20 mouse cellular contexts compared by ENCODE assay signal in genomic region chr9:56024772-56025171, GRCm38 (mm10). TPM values are rescaled to one million over a fixed set of nuclear protein-coding genes. Genes with fewer than 3 reads are reported as not detected.
A peak's percentile ranks its signal among the peaks of the same experiment; 100 is the strongest.
DNase-seq lines count a peak whose midpoint lies in the region; ATAC-seq and TF ChIP-seq lines count a peak whose summit lies in the region.
"Had no signal": no experiment of that assay in that cellular context is flagged by ENCODE, and none has a peak within 500 bp of the region (broad histone marks: within the 10 kb centered on the region; RNA-seq: fewer than 3 reads in every experiment).

No protein-coding gene starts in this region.

- no peak for TF ChIP-seq EP300 in heart, adult 2 months (IDR thresholded peaks at IDR 0.05; ENCODE audit: insufficient read depth, low read depth, low read length)

- no peak overlapping the region for H3K9ac ChIP-seq in heart, adult 2 months (ENCODE audit: low read depth, low read length)
- H3K9ac ChIP-seq in heart, embryonic 12.5 days, result no peak overlapping the region
- no peak overlapping the region for H3K9ac ChIP-seq in lung, embryonic 14.5 days
- H3K9ac ChIP-seq: hindbrain, embryonic 15.5 days; midbrain, embryonic 12.5 days had no signal

- H3K27ac ChIP-seq in heart, adult 2 months, result no peak overlapping the region
- H3K27ac ChIP-seq in heart, embryonic 12.5 days (ENCODE audit: poor library complexity, severe bottlenecking), result no peak overlapping the region
- no peak overlapping the region for H3K27ac ChIP-seq in lung, embryonic 14.5 days (ENCODE audit: low read depth)
- H3K27ac ChIP-seq: forebrain, embryonic 10.5 days; hindbrain, embryonic 15.5 days; limb, embryonic 10.5 days; midbrain, embryonic 12.5 days had no signal

- H3K4me3 ChIP-seq in heart, adult 2 months, result no peak overlapping the region
- H3K4me3 ChIP-seq in heart, embryonic 12.5 days, result no peak overlapping the region
- no peak overlapping the region for H3K4me3 ChIP-seq in lung, embryonic 14.5 days (ENCODE audit: low read depth, low read length)
- no peak overlapping the region for H3K4me3 ChIP-seq in E14TG2a.4 (replicated peaks; ENCODE audit: low read length)
- H3K4me3 ChIP-seq: forebrain, embryonic 10.5 days; hindbrain, embryonic 15.5 days; limb, embryonic 10.5 days; midbrain, embryonic 12.5 days had no signal

- TF ChIP-seq POLR2A in heart, adult 2 months (IDR thresholded peaks at IDR 0.05; ENCODE audit: insufficient read depth, low read depth, low read length), result no peak

- H3K79me2 ChIP-seq in heart, adult 2 months (replicated peaks; ENCODE audit: control insufficient read depth, insufficient read depth, low read length), result no peaks in the 10 kb centered on the region

- no peaks in the 10 kb centered on the region for H3K36me3 ChIP-seq in heart, adult 2 months (ENCODE audit: control insufficient read depth, insufficient read depth, low read length)
- no peaks in the 10 kb centered on the region for H3K36me3 ChIP-seq in heart, embryonic 12.5 days
- H3K36me3 ChIP-seq in lung, embryonic 14.5 days (ENCODE audit: insufficient read depth), result no peaks in the 10 kb centered on the region
- H3K36me3 ChIP-seq in E14TG2a.4 (ENCODE audit: insufficient read depth, low read length), result no peaks in the 10 kb centered on the region
- H3K36me3 ChIP-seq: forebrain, embryonic 10.5 days; hindbrain, embryonic 15.5 days; limb, embryonic 10.5 days; midbrain, embryonic 12.5 days had no signal

- TF ChIP-seq CTCF in heart, adult 2 months (IDR thresholded peaks at IDR 0.05), result peak; percentile 62
- TF ChIP-seq CTCF in lung, embryonic 14.5 days (IDR thresholded peaks at IDR 0.05; ENCODE audit: low read depth), result peak; percentile 24; the same call in 1 of the 2 replicates
- TF ChIP-seq CTCF in E14TG2a.4 (conservative IDR thresholded peaks at IDR 0.05; ENCODE audit: low read length), result peak; percentile 57

- WGBS in heart, adult 2 months, result 49% methylated on average over 2 of the region's 2 CpGs
- 41% methylated on average over 2 of the region's 2 CpGs for WGBS in heart, embryonic 12.5 days
- 51% methylated on average over 2 of the region's 2 CpGs for WGBS in lung, embryonic 14.5 days

- no peaks in the 10 kb centered on the region for H3K4me1 ChIP-seq in heart, adult 2 months (ENCODE audit: control insufficient read depth, insufficient read depth, low read length)
- no peaks in the 10 kb centered on the region for H3K4me1 ChIP-seq in heart, embryonic 12.5 days (replicated peaks)
- no peaks in the 10 kb centered on the region for H3K4me1 ChIP-seq in lung, embryonic 14.5 days (ENCODE audit: insufficient read depth)
- peaks cover 7% of the 10 kb centered on the region for H3K4me1 ChIP-seq in E14TG2a.4 (replicated peaks; ENCODE audit: low read depth, low read length)
- H3K4me1 ChIP-seq: forebrain, embryonic 10.5 days; hindbrain, embryonic 15.5 days; limb, embryonic 10.5 days; midbrain, embryonic 12.5 days had no signal

- DNase-seq in heart, adult 2 months, result no peak
- DNase-seq in lung, embryonic 14.5 days, result peak; percentile 20
- no peak for DNase-seq in lung, adult 18-20 months
- peak; percentile 41 for DNase-seq in adipocyte (ENCODE audit: low spot score)
- DNase-seq in layer of hippocampus, adult 9-11 months, result no peak
- no peak for DNase-seq in neural tube, embryonic 10.5 days (ENCODE audit: extremely low spot score, low spot score)
- DNase-seq: adrenal gland, adult 8-10 months; cerebellum, adult 11-12 months; gastrocnemius, postnatal 14 days; right cerebral cortex, adult 18-20 months; thymus, postnatal 36 days had no signal

- no peak overlapping the region for H3K4me2 ChIP-seq in heart, embryonic 12.5 days
- no peak overlapping the region for H3K4me2 ChIP-seq in lung, embryonic 14.5 days
- H3K4me2 ChIP-seq: hindbrain, embryonic 15.5 days; midbrain, embryonic 12.5 days had no signal

- intact Hi-C loops in heart, adult 2 months (cut with DNase I), result loop anchor here (10.0 kb wide), 1 partner anchor 90 kb away; no protein-coding TSS in a partner anchor

- no peak for ATAC-seq in heart, embryonic 12.5 days (ENCODE audit: insufficient number of reproducible peaks, low FRiP score)
- ATAC-seq in lung, embryonic 14.5 days (ENCODE audit: insufficient read depth), result no peak

- no peaks in the 10 kb centered on the region for H3K27me3 ChIP-seq in heart, adult 2 months (ENCODE audit: control insufficient read depth, insufficient read depth, low read length)
- H3K27me3 ChIP-seq in heart, embryonic 12.5 days (replicated peaks), result no peaks in the 10 kb centered on the region
- H3K27me3 ChIP-seq in lung, embryonic 14.5 days (ENCODE audit: insufficient read depth, low read length), result no peaks in the 10 kb centered on the region
- 0 out of 2 replicates have a peak, but pooled peaks cover 3% of the 10 kb centered on the region for H3K27me3 ChIP-seq in E14TG2a.4 (ENCODE audit: insufficient read depth, low read length)
- H3K27me3 ChIP-seq: hindbrain, embryonic 15.5 days; midbrain, embryonic 12.5 days had no signal

- no peaks in the 10 kb centered on the region for H3K9me3 ChIP-seq in heart, embryonic 12.5 days (replicated peaks)
- no peaks in the 10 kb centered on the region for H3K9me3 ChIP-seq in lung, embryonic 14.5 days (ENCODE audit: low read depth, low read length)
- no peaks in the 10 kb centered on the region for H3K9me3 ChIP-seq in E14TG2a.4 (ENCODE audit: low read length)
- H3K9me3 ChIP-seq: forebrain, embryonic 10.5 days; hindbrain, embryonic 15.5 days; limb, embryonic 10.5 days; midbrain, embryonic 12.5 days had no signal

RNA-seq across cellular contexts. Expression of gene 4930563M21Rik, which starts 14.4 kb away (rescaled TPM):
- not detected for total RNA-seq in heart, adult 2 months (2021)
- polyA plus RNA-seq in heart, adult 2 months (2012; rRNA removed), result not detected in 2 replicates
- polyA plus RNA-seq in heart, embryonic 12.5 days (2016; fragmentation: Nextera tagmentation; extraction: Ambion mirVana), result not detected in 2 replicates
- polyA plus RNA-seq in lung, embryonic 14.5 days (2014; fragmentation: Nextera tagmentation; extraction: Ambion mirVana), result not detected in 2 replicates
- total RNA-seq: adrenal gland, adult 8-10 months; gastrocnemius, postnatal 14 days had no signal
- polyA plus RNA-seq: forebrain, embryonic 10.5 days; heart, embryonic 14.5 days; hindbrain, embryonic 15.5 days; limb, embryonic 10.5 days; liver, embryonic 16.5 days; midbrain, embryonic 12.5 days; neural tube, embryonic 11.5 days had no signal

RNA-seq across cellular contexts. Expression of gene Rcn2, which starts 16.9 kb away (rescaled TPM):
- 10 to 100 TPM; 31.0 to 31.9 TPM for total RNA-seq in heart, adult 2 months (2021)
- polyA plus RNA-seq in heart, adult 2 months (2012; rRNA removed), result 17.1 and 32.4 TPM in 2 replicates
- polyA plus RNA-seq in heart, embryonic 12.5 days (2016; fragmentation: Nextera tagmentation; extraction: Ambion mirVana), result 178 and 180 TPM in 2 replicates
- 271 and 275 TPM in 2 replicates for polyA plus RNA-seq in lung, embryonic 14.5 days (2014; fragmentation: Nextera tagmentation; extraction: Ambion mirVana)

Comparison
In these comparisons a context has a peak if more than half of its experiments do, and no peak if none do; other contexts are left out.
1. DNase-seq: peak in lung, embryonic 14.5 days (single experiment) and adipocyte (single experiment); none in heart, adult 2 months (0 of 2), lung, adult 18-20 months (0 of 2), layer of hippocampus, adult 9-11 months (single experiment) and neural tube, embryonic 10.5 days (single experiment).
2. Peak in every context shown above with its lines, with median percentiles within 50 percentile points of each other: CTCF ChIP-seq.